Mouse (Mus musculus) stomach, postnatal 0 days (tissue): ENCODE measurements around the gene Nxnl1.

Experiments
- CTCF ChIP-seq: IDR thresholded peaks from 2 replicates; pipeline ENCODE4 v1.5.1; 2016; ENCODE audit warnings: antibody characterized with exemption, low read depth, mild to moderate bottlenecking, moderate library complexity
- EP300 ChIP-seq: optimal IDR thresholded peaks from 2 replicates; pipeline ENCODE3; 2016; ENCODE audit warnings: antibody characterized with exemption

DNA sequence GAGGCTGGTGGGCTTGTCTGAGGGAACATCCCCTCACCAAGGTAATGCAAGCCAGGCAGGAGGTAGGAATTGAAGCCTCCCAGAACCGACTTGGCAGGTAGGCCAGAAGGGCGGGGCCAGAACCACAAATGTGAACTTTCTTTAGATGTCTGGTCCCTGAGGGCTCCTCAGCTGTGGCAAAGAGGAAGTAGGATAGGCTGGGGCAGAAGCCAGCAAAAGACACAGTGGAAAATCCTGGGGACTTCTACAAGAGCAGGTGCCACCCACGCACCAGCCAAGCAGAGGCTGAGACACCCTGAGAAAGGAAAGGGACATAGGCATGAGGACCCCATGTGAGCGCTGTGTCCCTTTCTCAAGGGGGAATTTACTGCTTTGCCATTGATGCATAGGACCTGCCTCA, 30.4 kb upstream of the Nxnl1 start:
- no peak for TF ChIP-seq CTCF
- TF ChIP-seq EP300 = no peak
